In genomic region chr11:115859143-115859945, GRCm38 (mm10) we compare ENCODE assay signal across 8 mouse cellular contexts. TPM values are rescaled to one million over a fixed set of nuclear protein-coding genes. Genes with fewer than 3 reads are reported as not detected.
A peak's percentile ranks its signal among the peaks of the same experiment; 100 is the strongest.
DNase-seq lines count a peak whose midpoint lies in the region; ATAC-seq and TF ChIP-seq lines count a peak whose summit lies in the region.

No protein-coding gene starts in this region.

- H3K36me3 ChIP-seq in CH12.LX (replicated peaks in 1 of 2; ENCODE audit: control insufficient read depth in 1 of 2, insufficient read depth in 1 of 2, low read length in 1 of 2), result peaks cover 5 to 14% of the 10 kb centered on the region in 2 experiments
- no peaks in the 10 kb centered on the region for H3K36me3 ChIP-seq in forebrain, embryonic 13.5 days (ENCODE audit: poor library complexity, severe bottlenecking)
- peaks cover 4% of the 10 kb centered on the region; the same call in 1 of the 2 replicates for H3K36me3 ChIP-seq in liver, postnatal 0 days (replicated peaks; ENCODE audit: insufficient read depth, low read length)
- no peaks in the 10 kb centered on the region for H3K36me3 ChIP-seq in neural tube, embryonic 14.5 days (ENCODE audit: control insufficient read depth, insufficient read depth, low read length)
- H3K36me3 ChIP-seq in testis, adult 2 months (ENCODE audit: control insufficient read depth, insufficient read depth, low read length), result no peaks in the 10 kb centered on the region

- dilution Hi-C loops in CH12.LX (cut with MboI; ENCODE audit: extremely low pct_ligation_motif_present, extremely low pct_unique_long_range_greater_than_20kb, low sequenced_read_pairs), result no loop called here

- 2% methylated on average over 74 of the region's 75 CpGs for WGBS in forebrain, embryonic 13.5 days
- 4% methylated on average over 66 of the region's 75 CpGs for WGBS in liver, postnatal 0 days (ENCODE audit: insufficient replicate concordance)
- whole genome bisulfite sequencing in neural tube, embryonic 14.5 days, result 2% methylated on average over 57 of the region's 75 CpGs

- H3K79me2 ChIP-seq in CH12.LX (replicated peaks; ENCODE audit: control insufficient read depth, extremely low read depth, insufficient read depth, poor library complexity, severe bottlenecking), result no peaks in the 10 kb centered on the region

- peak overlapping the region; percentile 64; the same call in 1 of the 2 replicates for H3K4me2 ChIP-seq in CH12.LX (ENCODE audit: insufficient read depth, low read depth, poor library complexity, severe bottlenecking)
- H3K4me2 ChIP-seq in forebrain, embryonic 13.5 days, result peak overlapping the region; percentile 55
- H3K4me2 ChIP-seq in liver, postnatal 0 days (ENCODE audit: low read depth, low read length), result peak overlapping the region; percentile 65
- peak overlapping the region; percentile 44 for H3K4me2 ChIP-seq in neural tube, embryonic 14.5 days (ENCODE audit: low read depth, low read length)

- no peaks in the 10 kb centered on the region for H3K9me3 ChIP-seq in CH12.LX (replicated peaks; ENCODE audit: low read length)
- no peaks in the 10 kb centered on the region for H3K9me3 ChIP-seq in forebrain, embryonic 13.5 days (replicated peaks)
- H3K9me3 ChIP-seq in liver, postnatal 0 days (ENCODE audit: low read length), result no peaks in the 10 kb centered on the region
- H3K9me3 ChIP-seq in neural tube, embryonic 14.5 days (ENCODE audit: control insufficient read depth, low read length), result no peaks in the 10 kb centered on the region

- TF ChIP-seq EP300 in CH12.LX (IDR thresholded peaks at IDR 0.05; ENCODE audit: low read length), result no peak
- no peak for TF ChIP-seq EP300 in liver, postnatal 0 days (IDR thresholded peaks at IDR 0.05; ENCODE audit: low read depth)

- H3K27me3 ChIP-seq in CH12.LX (replicated peaks), result peaks cover 45% of the 10 kb centered on the region
- H3K27me3 ChIP-seq in forebrain, embryonic 13.5 days, result peaks cover 66% of the 10 kb centered on the region
- peaks cover 35% of the 10 kb centered on the region for H3K27me3 ChIP-seq in liver, postnatal 0 days (ENCODE audit: insufficient read depth, low read length)
- H3K27me3 ChIP-seq in neural tube, embryonic 14.5 days (ENCODE audit: control insufficient read depth, insufficient read depth, low read length), result peaks cover 27% of the 10 kb centered on the region
- H3K27me3 ChIP-seq in testis, adult 2 months (ENCODE audit: control insufficient read depth, insufficient read depth, low read length), result no peaks in the 10 kb centered on the region; the same call in 1 of the 2 replicates

- peak; percentile 34 to 99 for TF ChIP-seq CTCF in CH12.LX (conservative IDR thresholded peaks at IDR 0.05 in 1 of 2, IDR thresholded peaks at IDR 0.05 in 1 of 2; ENCODE audit: low read depth in 2 of 2, low read length in 2 of 2)
- peak; percentile 81 for TF ChIP-seq CTCF in liver, postnatal 0 days (IDR thresholded peaks at IDR 0.05; ENCODE audit: low read depth)
- peak; percentile 64 for TF ChIP-seq CTCF in testis, adult 2 months (IDR thresholded peaks at IDR 0.05; ENCODE audit: control insufficient read depth, insufficient read depth, insufficient replicate concordance, low read depth, low read length)

- no peak overlapping the region for H3K27ac ChIP-seq in CH12.LX (ENCODE audit: insufficient read depth, low read depth)
- H3K27ac ChIP-seq in forebrain, embryonic 13.5 days, result no peak overlapping the region
- H3K27ac ChIP-seq in liver, postnatal 0 days (ENCODE audit: low read depth), result no peak overlapping the region
- no peak overlapping the region for H3K27ac ChIP-seq in neural tube, embryonic 14.5 days (ENCODE audit: low read depth, low read length)
- no peak overlapping the region for H3K27ac ChIP-seq in testis, adult 2 months (ENCODE audit: control insufficient read depth, insufficient read depth, low read depth, low read length)

- no peak overlapping the region for H3K9ac ChIP-seq in CH12.LX (ENCODE audit: insufficient read depth, low read depth)
- H3K9ac ChIP-seq in forebrain, embryonic 13.5 days, result peak overlapping the region; percentile 56
- peak overlapping the region; percentile 46 for H3K9ac ChIP-seq in liver, postnatal 0 days (replicated peaks)
- H3K9ac ChIP-seq in neural tube, embryonic 14.5 days (replicated peaks; ENCODE audit: low read depth, low read length), result peak overlapping the region; percentile 39; the same call in 1 of the 2 replicates

- peak; percentile 77; the same call in 1 of the 2 replicates for ATAC-seq in forebrain, embryonic 13.5 days
- peak; percentile 90 for ATAC-seq in liver, postnatal 0 days
- ATAC-seq in neural tube, embryonic 14.5 days (ENCODE audit: low read depth), result peak; percentile 86; the same call in 1 of the 2 replicates

- peaks cover 3 to 4% of the 10 kb centered on the region in 2 experiments; a peak in 2 of 4 replicates for H3K4me1 ChIP-seq in CH12.LX (ENCODE audit: control insufficient read depth in 1 of 2, insufficient read depth in 2 of 2)
- peaks cover 8% of the 10 kb centered on the region for H3K4me1 ChIP-seq in forebrain, embryonic 13.5 days
- H3K4me1 ChIP-seq in liver, postnatal 0 days (ENCODE audit: insufficient read depth), result peaks cover 13% of the 10 kb centered on the region
- H3K4me1 ChIP-seq in neural tube, embryonic 14.5 days (ENCODE audit: control insufficient read depth, insufficient read depth, low read length), result 0 out of 2 replicates have a peak, but pooled peaks cover 6% of the 10 kb centered on the region
- peaks cover 23% of the 10 kb centered on the region for H3K4me1 ChIP-seq in testis, adult 2 months (ENCODE audit: control insufficient read depth, insufficient read depth, low read length)

- in situ Hi-C loops in CH12.LX (cut with MboI; ENCODE audit: low pct_ligation_motif_present, low pct_unique_long_range_greater_than_20kb, low sequenced_read_pairs), result no loop called here

- TF ChIP-seq RAD21 in CH12.LX (IDR thresholded peaks at IDR 0.05; ENCODE audit: low read depth, low read length), result peak; percentile 73

- intact Hi-C loops in heart, postnatal 14 days (cut with DNase I), result loop anchor here (2.0 kb wide), 2 partner anchors 45 to 137 kb away; partner anchors contain the start of gene Tsen54

- no peak for TF ChIP-seq POLR2A in CH12.LX (IDR thresholded peaks at IDR 0.05; ENCODE audit: low read depth, low read length)
- TF ChIP-seq POLR2A in testis, adult 2 months (IDR thresholded peaks at IDR 0.05; ENCODE audit: control insufficient read depth, low read depth, low read length), result no peak

- DNase-seq in CH12.LX (ENCODE audit: extremely low read depth), result peak; percentile 78
- DNase-seq in c-Kit-positive CD71-positive TER-119-negative erythroid progenitor cells, embryonic 14.5 days (ENCODE audit: low read depth), result peak; percentile 66
- peak; percentile 96 to 97 for DNase-seq in heart, postnatal 14 days
- DNase-seq in layer of hippocampus, adult 11-12 months (ENCODE audit: low spot score), result peak; percentile 72
- DNase-seq in liver, postnatal 0 days, result peak; percentile 91

- peak overlapping the region in 1 of 3 experiments; percentile 21 for H3K4me3 ChIP-seq in CH12.LX (replicated peaks in 1 of 3; ENCODE audit: low read depth in 2 of 3, low read length in 2 of 3, poor library complexity in 1 of 3)
- peak overlapping the region; percentile 36 for H3K4me3 ChIP-seq in forebrain, embryonic 13.5 days
- peak overlapping the region; percentile 34 for H3K4me3 ChIP-seq in liver, postnatal 0 days (ENCODE audit: low read depth, low read length)
- peak overlapping the region; percentile 26 for H3K4me3 ChIP-seq in neural tube, embryonic 14.5 days (ENCODE audit: low read depth, low read length)
- H3K4me3 ChIP-seq in testis, adult 2 months (ENCODE audit: control insufficient read depth, low read depth, low read length), result peak overlapping the region; percentile 72

RNA-seq across cellular contexts. Expression of gene Myo15b, which starts 1.1 kb away (rescaled TPM):
- total RNA-seq in CH12.LX (2012; rRNA removed) (0.17 and 0.21 TPM in 2 replicates), CH12.LX (2014; rRNA removed) (not detected in 2 replicates)
- polyA plus RNA-seq in CH12.LX (2012; ENCODE audit: insufficient read length, low read depth), result 0.43 and 0.72 TPM in 2 replicates
- polyA plus RNA-seq in forebrain, embryonic 13.5 days (2015; fragmentation: Nextera tagmentation; extraction: Ambion mirVana), result 0.21 TPM in 1 of 2 replicates, not detected in the other
- under 1 TPM; 0.07 to 0.14 TPM for total RNA-seq in heart, postnatal 14 days (2021)
- 2.4 and 2.7 TPM in 2 replicates for polyA plus RNA-seq in liver, postnatal 0 days (2015; fragmentation: Nextera tagmentation; extraction: Ambion mirVana)
- 0.28 and 0.35 TPM in 2 replicates for polyA plus RNA-seq in neural tube, embryonic 14.5 days (2014; fragmentation: Nextera tagmentation; extraction: Ambion mirVana)
- polyA plus RNA-seq in testis, adult 2 months (2012; rRNA removed), result 11.7 and 12.1 TPM in 2 replicates

RNA-seq across cellular contexts. Expression of gene Llgl2, which starts 35.5 kb away (rescaled TPM):
- total RNA-seq in CH12.LX (2012; rRNA removed) (12.3 and 14.7 TPM in 2 replicates), CH12.LX (2014; rRNA removed) (3.8 and 4.4 TPM in 2 replicates)
- polyA plus RNA-seq in CH12.LX (2012; ENCODE audit: insufficient read length, low read depth), result 6.8 and 9.2 TPM in 2 replicates
- polyA plus RNA-seq in forebrain, embryonic 13.5 days (2015; fragmentation: Nextera tagmentation; extraction: Ambion mirVana), result 0.68 and 1.2 TPM in 2 replicates
- total RNA-seq in heart, postnatal 14 days (2021), result 10 to 100 TPM; 15.0 to 18.2 TPM
- 15.1 and 20.9 TPM in 2 replicates for polyA plus RNA-seq in liver, postnatal 0 days (2015; fragmentation: Nextera tagmentation; extraction: Ambion mirVana)
- 0.50 and 0.80 TPM in 2 replicates for polyA plus RNA-seq in neural tube, embryonic 14.5 days (2014; fragmentation: Nextera tagmentation; extraction: Ambion mirVana)
- 3.1 and 9.0 TPM in 2 replicates for polyA plus RNA-seq in testis, adult 2 months (2012; rRNA removed)

RNA-seq across cellular contexts. Expression of gene Smim5, which starts 40.4 kb away (rescaled TPM):
- total RNA-seq in CH12.LX (2012; rRNA removed), result 0.42 and 0.46 TPM in 2 replicates
- total RNA-seq in CH12.LX (2014; rRNA removed), result 0.98 and 1.6 TPM in 2 replicates
- polyA plus RNA-seq in CH12.LX (2012; ENCODE audit: insufficient read length, low read depth), result 1.4 and 2.3 TPM in 2 replicates
- 1.4 and 1.5 TPM in 2 replicates for polyA plus RNA-seq in forebrain, embryonic 13.5 days (2015; fragmentation: Nextera tagmentation; extraction: Ambion mirVana)
- total RNA-seq in heart, postnatal 14 days (2021), result 10 to 100 TPM; 19.6 to 20.4 TPM
- polyA plus RNA-seq in liver, postnatal 0 days (2015; fragmentation: Nextera tagmentation; extraction: Ambion mirVana), result 16.8 and 21.5 TPM in 2 replicates
- 1.6 and 1.8 TPM in 2 replicates for polyA plus RNA-seq in neural tube, embryonic 14.5 days (2014; fragmentation: Nextera tagmentation; extraction: Ambion mirVana)
- 0.72 TPM in 1 of 2 replicates, not detected in the other for polyA plus RNA-seq in testis, adult 2 months (2012; rRNA removed)

RNA-seq across cellular contexts. Expression of gene Tsen54, which starts 44.8 kb away (rescaled TPM):
- total RNA-seq in CH12.LX (2012; rRNA removed), result 71.1 and 71.2 TPM in 2 replicates
- 44.9 and 45.8 TPM in 2 replicates for total RNA-seq in CH12.LX (2014; rRNA removed)
- polyA plus RNA-seq in CH12.LX (2012; ENCODE audit: insufficient read length, low read depth), result 55.0 and 59.4 TPM in 2 replicates
- 23.2 and 23.9 TPM in 2 replicates for polyA plus RNA-seq in forebrain, embryonic 13.5 days (2015; fragmentation: Nextera tagmentation; extraction: Ambion mirVana)
- 10 to 100 TPM in 1 of 2 experiments, 1 to 10 TPM in 1; 8.7 to 12.1 TPM for total RNA-seq in heart, postnatal 14 days (2021)
- polyA plus RNA-seq in liver, postnatal 0 days (2015; fragmentation: Nextera tagmentation; extraction: Ambion mirVana), result 7.7 and 8.8 TPM in 2 replicates
- 16.8 and 17.0 TPM in 2 replicates for polyA plus RNA-seq in neural tube, embryonic 14.5 days (2014; fragmentation: Nextera tagmentation; extraction: Ambion mirVana)
- polyA plus RNA-seq in testis, adult 2 months (2012; rRNA removed), result 12.9 and 14.7 TPM in 2 replicates

RNA-seq across cellular contexts. Expression of gene Caskin2, which starts 45.9 kb away (rescaled TPM):
- total RNA-seq in CH12.LX (2012; rRNA removed) (8.2 and 8.9 TPM in 2 replicates), CH12.LX (2014; rRNA removed) (2.7 and 2.9 TPM in 2 replicates)
- polyA plus RNA-seq in CH12.LX (2012; ENCODE audit: insufficient read length, low read depth), result 6.4 and 6.9 TPM in 2 replicates
- 10.7 and 13.3 TPM in 2 replicates for polyA plus RNA-seq in forebrain, embryonic 13.5 days (2015; fragmentation: Nextera tagmentation; extraction: Ambion mirVana)
- 10 to 100 TPM; 54.0 to 54.9 TPM for total RNA-seq in heart, postnatal 14 days (2021)
- 3.2 and 3.3 TPM in 2 replicates for polyA plus RNA-seq in liver, postnatal 0 days (2015; fragmentation: Nextera tagmentation; extraction: Ambion mirVana)
- polyA plus RNA-seq in neural tube, embryonic 14.5 days (2014; fragmentation: Nextera tagmentation; extraction: Ambion mirVana), result 9.5 and 13.1 TPM in 2 replicates
- polyA plus RNA-seq in testis, adult 2 months (2012; rRNA removed), result 7.6 and 8.6 TPM in 2 replicates
